Mouse (Mus musculus): ENCODE results near the gene Poglut1.
"Not testable (repeated sequence)": the region's sequence is repeated elsewhere in the genome, so short reads cannot be mapped to it uniquely, and the experiment has no call there.

Gene Poglut1

GRCm38 (mm10) chr16:38536544-38537146, 13.4 kb downstream of the Poglut1 start:
- DNase-seq (ENCODE audit: low spot score) = peak; percentile 58

- no peak for DNase-seq (ENCODE audit: low spot score)
Measured at GRCm38 (mm10) chr16:38526264-38526663, 23.8 kb downstream of the Poglut1 start.

- DNase-seq (ENCODE audit: low spot score) = peak; percentile 69
Measured at GRCm38 (mm10) chr16:38522129-38523084, 27.7 kb downstream of the Poglut1 start, which contains the start of gene Timmdc1. Timmdc1 (minus strand) TSS chr16:38522663.

- DNase-seq (ENCODE audit: low spot score) = no peak
Measured at GRCm38 (mm10) chr16:38521211-38521987, 28.7 kb downstream of the Poglut1 start.

- DNase-seq (ENCODE audit: low spot score) = no peak
Measured at GRCm38 (mm10) chr16:38519140-38519539, 30.9 kb downstream of the Poglut1 start.

GRCm38 (mm10) chr16:38510846-38511245, 39.2 kb downstream of the Poglut1 start:
- no peak for DNase-seq (ENCODE audit: low spot score)

- no peak for DNase-seq (ENCODE audit: low spot score)
Measured at GRCm38 (mm10) chr16:38506041-38506634, 43.9 kb downstream of the Poglut1 start.

- no peak for DNase-seq (ENCODE audit: low spot score)
Measured at GRCm38 (mm10) chr16:38503528-38503927, 46.5 kb downstream of the Poglut1 start.

GRCm38 (mm10) chr16:38502469-38502868, 47.6 kb downstream of the Poglut1 start:
- no peak for DNase-seq (ENCODE audit: low spot score)

- no peak for DNase-seq (ENCODE audit: low spot score)
Measured at GRCm38 (mm10) chr16:38496604-38497140, 53.4 kb downstream of the Poglut1 start.

- no peak for DNase-seq (ENCODE audit: low spot score)
Measured at GRCm38 (mm10) chr16:38493890-38494289, 56.2 kb downstream of the Poglut1 start.

- no peak for DNase-seq (ENCODE audit: low spot score)
Measured at GRCm38 (mm10) chr16:38492551-38492950, 57.5 kb downstream of the Poglut1 start.

- no peak for DNase-seq (ENCODE audit: low spot score)
Measured at GRCm38 (mm10) chr16:38483582-38484309, 66.3 kb downstream of the Poglut1 start.

- DNase-seq (ENCODE audit: low spot score) = no peak
Measured at GRCm38 (mm10) chr16:38482780-38483562, 67.1 kb downstream of the Poglut1 start.

- no peak for DNase-seq (ENCODE audit: low spot score)
Measured at GRCm38 (mm10) chr16:38481327-38481726, 68.7 kb downstream of the Poglut1 start.

GRCm38 (mm10) chr16:38478296-38478695, 71.8 kb downstream of the Poglut1 start:
- no peak for DNase-seq (ENCODE audit: low spot score)

GRCm38 (mm10) chr16:38477241-38477608, 72.8 kb downstream of the Poglut1 start:
- DNase-seq (ENCODE audit: low spot score) = not testable (repeated sequence)

- DNase-seq (ENCODE audit: low spot score) = no peak
Measured at GRCm38 (mm10) chr16:38476312-38477240, 73.5 kb downstream of the Poglut1 start.

GRCm38 (mm10) chr16:38475681-38476311, 74.3 kb downstream of the Poglut1 start:
- DNase-seq (ENCODE audit: low spot score) = no peak

Measured in spleen, adult 12 weeks (tissue).